Mouse (Mus musculus): ENCODE results near the gene Mrs2.

The Mrs2 gene

DNA sequence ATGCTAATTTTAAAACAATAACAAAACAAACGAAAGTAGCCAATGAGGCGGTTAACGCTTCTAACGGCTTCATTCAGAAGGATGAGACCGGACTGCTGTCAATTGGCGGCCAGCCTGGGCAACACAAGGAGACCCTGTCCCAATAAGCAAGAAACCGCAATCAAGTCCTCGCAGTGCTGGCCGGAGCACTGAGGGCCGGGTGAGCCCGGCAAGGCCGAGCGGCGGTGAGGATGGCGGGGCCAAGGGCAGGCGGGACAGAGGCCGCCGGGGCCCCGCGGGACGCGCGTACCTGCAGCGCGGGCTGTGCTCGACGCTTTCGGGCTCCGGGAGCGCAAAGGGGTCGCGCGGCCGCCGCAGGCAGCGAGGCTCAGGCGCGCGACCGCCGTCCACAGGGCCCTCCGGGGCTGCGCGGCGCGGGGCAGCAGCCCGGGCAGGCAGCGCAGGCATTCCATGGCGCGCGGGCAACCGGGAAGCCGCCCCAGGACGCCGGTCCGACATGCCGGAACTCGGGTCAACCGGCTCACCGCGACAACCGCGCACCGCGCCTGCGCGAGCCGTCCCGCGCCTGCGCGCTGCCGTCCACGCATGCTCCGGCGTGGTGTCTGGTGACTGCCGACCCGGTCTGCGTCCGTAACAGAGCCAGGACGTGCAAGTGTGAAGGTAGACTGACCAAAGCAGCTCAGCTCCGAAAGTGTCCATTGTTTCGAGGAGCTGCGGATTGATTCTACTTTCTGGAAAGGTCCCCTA lies at the start of gene Mrs2:
TSS of gene Mrs2 (minus strand) at position 587 of the 747 bp plus-strand sequence.
- in situ Hi-C loops (cut with MboI; ENCODE audit: unreplicated experiment in 2 of 2) = loop anchor here (5.0 to 10.0 kb wide), 2 partner anchors 95 to 97 kb away; no protein-coding TSS in a partner anchor

DNA sequence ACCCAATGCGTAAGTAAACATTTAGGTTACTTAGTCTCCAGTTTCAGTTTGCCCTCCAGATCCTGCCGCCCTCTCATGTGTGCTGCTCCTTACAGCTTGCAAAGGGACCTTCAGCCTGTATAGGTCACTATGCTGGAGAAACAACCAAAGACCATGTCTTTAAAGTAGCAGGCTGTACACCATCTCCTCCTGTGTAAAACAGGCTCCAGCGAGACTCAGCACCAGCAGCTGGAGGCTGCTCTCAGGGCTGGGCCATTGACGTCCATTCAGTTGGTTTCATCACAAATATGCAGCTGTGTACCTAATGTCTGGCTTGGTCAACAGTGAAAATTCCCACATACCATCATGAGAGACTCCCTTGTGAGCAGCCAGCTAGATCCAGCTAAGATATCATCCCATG lies 49.6 kb upstream of the Mrs2 start:
- in situ Hi-C loops (cut with MboI; ENCODE audit: unreplicated experiment in 2 of 2) = no loop called here

DNA sequence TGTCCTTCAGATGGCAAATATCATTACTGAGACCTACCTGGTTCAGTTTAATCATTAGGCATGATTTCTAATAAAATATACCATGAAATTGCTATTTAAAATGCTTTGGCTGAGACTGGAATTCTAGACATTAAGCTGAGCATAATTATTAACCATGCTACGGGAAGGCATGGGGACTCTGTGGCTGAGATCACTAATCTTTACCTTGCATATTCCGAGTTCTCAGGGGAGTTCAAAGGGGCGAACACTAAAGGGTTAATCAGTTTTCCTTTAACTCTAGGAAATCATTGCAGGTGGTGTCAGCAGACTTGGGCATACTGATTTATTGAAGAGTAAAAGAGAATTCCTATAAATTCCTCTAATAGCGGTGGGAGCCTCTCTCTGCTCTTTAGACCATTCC lies 47.0 kb upstream of the Mrs2 start:
- in situ Hi-C loops (cut with MboI; ENCODE audit: unreplicated experiment in 2 of 2) = no loop called here

DNA sequence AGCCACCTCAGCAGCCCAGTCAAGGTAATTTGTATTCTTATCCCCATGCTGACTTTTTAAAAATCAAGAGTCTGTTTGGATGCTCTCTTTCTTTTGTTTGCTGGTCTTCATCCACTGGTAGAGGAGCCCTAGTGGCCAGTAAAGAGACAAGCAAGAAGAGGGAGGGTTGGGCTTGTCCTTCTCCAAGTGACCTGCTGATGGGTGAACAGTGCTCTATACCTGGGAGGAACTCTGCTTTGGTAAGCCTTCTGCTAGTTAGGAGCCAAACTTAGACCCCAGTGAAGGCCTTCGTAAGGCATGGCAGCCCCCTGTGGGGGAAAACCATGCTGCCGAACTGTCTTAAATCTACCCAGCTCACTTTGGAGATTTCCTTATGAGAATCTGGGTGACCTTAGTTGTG lies 46.5 kb upstream of the Mrs2 start:
- in situ Hi-C loops (cut with MboI; ENCODE audit: unreplicated experiment in 2 of 2) = no loop called here

DNA sequence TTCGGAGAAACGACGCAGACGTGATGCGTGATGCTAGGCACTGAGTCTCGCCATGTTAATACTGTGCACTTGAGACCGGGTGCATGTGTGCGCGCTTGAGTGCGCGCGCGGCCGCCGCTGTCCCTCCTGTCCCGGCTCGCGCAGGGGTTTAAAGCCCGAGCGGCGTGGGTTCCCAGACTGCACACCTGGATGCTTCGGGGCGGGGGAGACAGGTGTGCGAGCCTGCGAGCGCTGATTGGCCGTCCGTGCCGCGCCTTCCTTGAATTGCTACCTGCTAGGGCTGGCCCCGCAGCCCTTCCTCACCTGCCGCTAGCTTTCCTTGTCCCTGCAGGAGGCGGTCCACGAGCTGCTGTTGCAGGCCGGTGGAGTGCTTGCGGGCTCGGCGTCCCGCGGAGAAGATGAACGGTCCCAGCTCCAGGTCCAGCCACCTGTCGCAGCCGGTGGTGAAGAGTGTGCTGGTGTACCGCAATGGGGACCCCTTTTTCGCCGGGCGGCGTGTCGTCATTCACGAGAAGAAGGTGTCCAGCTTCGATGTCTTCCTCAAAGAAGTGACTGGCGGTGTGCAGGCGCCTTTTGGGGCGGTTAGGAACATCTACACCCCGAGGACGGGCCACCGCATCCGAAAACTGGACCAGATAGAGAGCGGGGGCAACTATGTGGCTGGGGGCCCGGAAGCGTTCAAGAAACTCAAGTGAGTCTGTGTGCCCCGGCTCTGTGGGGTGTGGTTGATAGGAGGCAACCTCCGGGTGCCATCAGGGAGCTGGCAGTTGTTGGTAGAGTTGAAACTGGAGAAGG lies 35.9 kb upstream of the Mrs2 start, which contains the start of gene Dcdc2a:
TSS of gene Dcdc2a (plus strand) at position 132 of the 795 bp plus-strand sequence.
- in situ Hi-C loops (cut with MboI; ENCODE audit: unreplicated experiment in 2 of 2) = no loop called here

DNA sequence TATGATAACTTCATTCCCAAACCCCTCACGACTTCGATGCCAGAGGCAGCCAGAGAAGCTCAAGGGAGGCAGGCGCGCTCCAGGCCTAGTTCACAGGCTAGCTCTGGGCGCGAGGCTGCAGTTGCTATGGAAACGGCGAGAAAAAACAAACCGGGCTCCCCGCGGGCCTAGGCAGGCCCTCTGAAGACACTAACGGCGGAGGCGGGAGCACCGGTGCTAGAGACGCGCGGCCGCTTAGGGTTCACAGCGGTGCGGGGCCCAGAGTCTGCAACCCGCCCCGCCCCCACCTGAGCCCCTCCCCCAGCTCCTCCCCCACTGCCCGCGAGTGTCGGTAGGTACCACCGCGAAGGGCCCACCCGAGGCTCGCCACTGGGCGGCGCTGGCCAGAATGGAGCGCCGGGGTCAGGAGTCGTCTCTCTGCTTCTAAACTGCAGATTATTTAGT lies 35.0 kb upstream of the Mrs2 start:
- in situ Hi-C loops (cut with MboI; ENCODE audit: unreplicated experiment in 2 of 2) = no loop called here

DNA sequence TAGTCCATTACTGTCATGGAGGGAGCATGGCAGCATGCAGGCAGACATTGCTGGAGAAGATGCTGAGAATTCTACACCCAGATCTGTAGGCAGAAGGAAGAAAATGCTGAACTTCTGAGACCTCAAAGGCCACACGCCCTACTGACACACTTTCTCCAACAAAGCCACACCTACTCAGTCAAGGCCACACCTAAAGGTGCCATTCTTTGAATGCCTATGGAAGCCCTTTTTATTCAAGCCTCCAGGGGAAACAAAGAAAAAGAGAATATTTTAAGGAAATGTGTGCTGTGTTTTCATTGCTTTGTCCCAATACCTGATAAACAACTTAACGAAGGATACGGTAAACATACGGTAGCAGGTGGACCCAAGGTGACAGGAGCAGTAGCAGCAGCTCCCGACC lies 32.5 kb upstream of the Mrs2 start:
- in situ Hi-C loops (cut with MboI; ENCODE audit: unreplicated experiment in 2 of 2) = no loop called here

DNA sequence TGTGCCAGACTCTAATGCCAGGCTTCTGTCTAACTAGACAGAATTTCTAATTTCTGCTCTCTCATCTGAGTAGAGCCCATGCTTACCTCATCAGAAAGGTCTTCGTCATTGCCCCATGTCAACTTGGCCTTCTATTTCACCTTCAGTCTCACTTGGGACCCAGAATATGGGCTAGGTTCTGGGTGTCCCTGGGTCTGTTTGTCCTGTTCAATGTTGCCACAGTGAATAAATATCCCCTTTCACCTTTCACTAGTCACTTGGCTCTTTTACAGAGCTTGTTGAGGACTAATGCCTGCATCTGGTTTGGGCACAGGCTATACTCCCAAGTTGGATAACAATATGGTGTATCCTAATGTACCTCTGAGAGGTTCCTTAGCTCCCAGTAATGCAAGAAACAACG lies 19.3 kb upstream of the Mrs2 start:
- in situ Hi-C loops (cut with MboI; ENCODE audit: unreplicated experiment in 2 of 2) = no loop called here

DNA sequence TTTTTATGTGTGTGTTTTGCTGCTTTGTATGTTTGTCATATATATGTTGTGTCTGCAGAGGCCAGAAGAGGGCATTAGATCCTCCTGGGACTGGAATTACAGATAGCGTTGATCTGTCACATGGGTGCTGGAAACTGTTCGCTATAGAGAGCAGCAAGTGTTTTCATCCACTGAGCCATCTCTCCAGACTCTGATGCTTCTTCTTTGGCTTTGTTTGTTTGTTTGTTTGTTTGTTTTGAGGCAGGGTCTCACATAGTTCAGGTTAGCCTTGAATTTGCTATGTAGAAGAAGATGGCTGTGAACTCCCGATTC lies 6.9 kb upstream of the Mrs2 start:
- in situ Hi-C loops (cut with MboI; ENCODE audit: unreplicated experiment in 2 of 2) = loop anchor here in 1 of 2 experiments (10.0 kb wide), 1 partner anchor 88 kb away; no protein-coding TSS in a partner anchor

DNA sequence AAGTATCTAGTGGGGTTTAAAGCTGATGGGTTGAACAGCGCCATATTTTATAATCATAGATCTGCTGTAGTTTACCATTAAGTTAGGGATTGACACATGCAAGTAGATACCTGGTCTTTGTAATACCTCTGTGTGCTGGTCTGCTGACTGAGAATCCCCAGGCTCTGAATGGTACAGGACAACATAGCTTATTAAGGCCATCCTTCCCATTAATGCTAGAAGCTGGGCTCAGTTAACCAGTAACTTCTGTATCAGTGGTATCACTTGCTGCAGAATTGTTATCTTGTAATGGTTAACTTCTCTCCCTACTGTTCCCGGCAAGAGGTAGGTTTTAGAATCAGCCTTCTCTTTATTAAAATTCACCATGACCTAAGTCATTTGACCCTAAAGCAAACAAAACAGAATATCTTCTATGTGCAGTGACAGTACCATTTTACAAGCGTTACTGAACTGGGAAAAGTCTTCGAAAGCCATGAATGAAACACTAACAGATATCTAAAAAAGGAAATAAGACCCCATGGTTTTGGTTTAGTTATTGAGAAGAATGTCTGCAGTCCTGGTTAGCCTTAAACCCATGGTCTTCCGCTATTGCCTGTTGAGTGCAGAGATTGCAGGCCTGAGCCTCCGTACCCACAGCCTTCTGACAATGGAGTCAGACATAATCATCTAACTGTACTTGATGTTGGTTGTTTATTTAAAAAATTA lies 6.4 kb upstream of the Mrs2 start:
- in situ Hi-C loops (cut with MboI; ENCODE audit: unreplicated experiment in 2 of 2) = loop anchor here in 1 of 2 experiments (10.0 kb wide), 1 partner anchor 88 kb away; no protein-coding TSS in a partner anchor

DNA sequence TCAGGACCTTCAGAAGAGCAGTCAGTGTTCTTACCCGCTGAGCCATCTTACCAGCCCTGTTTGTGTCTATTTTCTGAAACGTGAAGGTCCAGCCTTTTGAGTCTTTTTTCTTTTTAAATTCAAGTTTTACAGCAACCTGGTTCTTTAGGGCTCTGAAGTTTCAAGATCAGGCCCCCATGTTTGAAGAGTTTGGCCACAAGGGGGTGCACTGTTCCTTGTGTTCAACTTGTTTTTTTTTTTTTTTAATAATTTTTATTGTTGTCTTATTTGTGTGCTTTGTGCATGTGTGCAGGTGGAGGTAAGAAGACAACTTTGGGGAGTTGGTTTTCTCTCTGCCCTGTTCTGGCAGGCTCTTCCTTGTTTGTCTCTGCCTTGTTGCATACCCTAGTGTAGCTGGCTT lies 4.5 kb upstream of the Mrs2 start:
- in situ Hi-C loops (cut with MboI; ENCODE audit: unreplicated experiment in 2 of 2) = loop anchor here (5.0 to 10.0 kb wide), 2 partner anchors 90 to 93 kb away; no protein-coding TSS in a partner anchor

DNA sequence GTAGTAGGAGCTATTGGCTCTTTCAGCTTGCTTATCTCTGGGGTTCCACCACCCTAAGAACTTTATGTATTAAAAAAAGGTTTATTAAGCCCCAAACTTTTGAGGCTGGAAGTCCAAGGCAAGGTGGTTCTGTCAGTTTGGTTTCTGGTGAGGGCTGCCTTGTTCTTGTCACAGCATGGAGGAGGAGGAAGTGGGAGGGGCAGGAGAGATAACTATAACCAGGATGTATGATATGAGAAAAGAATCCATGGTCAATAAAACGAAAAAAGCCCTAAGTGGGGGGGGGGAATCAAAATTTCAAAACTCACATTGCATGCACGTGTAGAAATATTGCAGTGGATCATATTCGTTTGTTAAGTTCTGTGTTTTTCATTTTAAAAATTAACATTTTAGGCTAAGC lies 3.0 kb upstream of the Mrs2 start:
- in situ Hi-C loops (cut with MboI; ENCODE audit: unreplicated experiment in 2 of 2) = loop anchor here (5.0 to 10.0 kb wide), 2 partner anchors 92 to 94 kb away; no protein-coding TSS in a partner anchor

DNA sequence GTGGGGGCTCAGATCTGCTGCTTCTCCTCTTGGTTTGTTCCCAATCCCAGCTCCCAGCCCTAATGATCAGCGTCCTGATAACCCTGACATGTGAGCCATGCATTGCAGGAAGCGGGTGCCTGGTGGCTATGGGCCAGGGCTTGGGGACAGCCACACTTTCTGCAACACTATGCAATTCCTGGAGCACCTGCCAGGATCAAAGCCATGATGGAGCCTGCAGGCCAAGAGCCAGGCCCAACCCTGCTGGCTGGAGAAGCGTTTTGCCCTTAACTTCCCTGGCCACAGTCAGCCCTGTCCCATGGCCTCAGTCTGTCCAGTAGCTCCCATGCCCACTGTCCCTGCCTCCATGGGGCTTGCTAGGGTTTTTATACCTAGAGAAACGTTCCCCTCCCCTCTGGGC lies 2.2 kb upstream of the Mrs2 start:
- in situ Hi-C loops (cut with MboI; ENCODE audit: unreplicated experiment in 2 of 2) = loop anchor here (5.0 to 10.0 kb wide), 2 partner anchors 92 to 95 kb away; no protein-coding TSS in a partner anchor

DNA sequence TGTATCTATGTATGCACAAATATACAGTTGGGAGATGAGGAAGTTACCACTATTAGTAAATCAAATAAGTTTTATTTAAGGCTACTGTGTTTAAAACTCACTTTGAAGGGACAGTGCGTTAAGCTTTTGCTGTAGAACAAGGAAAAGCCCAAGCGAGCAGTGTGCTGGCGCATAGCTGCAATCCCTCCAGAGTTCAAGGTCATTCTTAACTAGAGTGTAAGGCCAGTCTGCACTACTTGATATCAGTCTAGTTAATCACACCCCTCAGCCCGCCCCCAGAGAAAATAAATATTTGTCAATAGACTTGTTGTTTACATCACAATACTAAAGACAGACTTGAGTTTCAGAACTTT lies 337 bp upstream of the Mrs2 start:
- in situ Hi-C loops (cut with MboI; ENCODE audit: unreplicated experiment in 2 of 2) = loop anchor here (5.0 to 10.0 kb wide), 2 partner anchors 94 to 97 kb away; no protein-coding TSS in a partner anchor

DNA sequence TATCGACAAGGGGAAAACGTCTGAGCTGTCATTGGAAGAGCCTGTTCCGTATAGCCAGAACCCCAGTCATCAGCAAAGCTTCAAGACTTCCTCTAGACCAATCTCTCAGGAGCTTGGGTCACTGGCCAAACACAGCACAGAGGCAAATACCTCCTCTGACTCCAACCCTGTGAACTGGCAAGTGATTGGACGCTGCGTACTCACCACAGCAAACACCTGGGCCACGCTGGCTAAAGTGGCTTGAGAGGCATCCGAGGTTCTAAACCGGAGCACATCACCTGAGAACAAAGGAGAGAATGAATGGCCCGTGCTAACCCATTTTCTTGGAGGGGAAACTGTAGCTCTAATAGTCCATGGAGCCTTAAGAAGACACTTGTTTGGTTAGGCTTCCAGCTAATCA lies 1.9 kb downstream of the Mrs2 start:
- in situ Hi-C loops (cut with MboI; ENCODE audit: unreplicated experiment in 2 of 2) = no loop called here

DNA sequence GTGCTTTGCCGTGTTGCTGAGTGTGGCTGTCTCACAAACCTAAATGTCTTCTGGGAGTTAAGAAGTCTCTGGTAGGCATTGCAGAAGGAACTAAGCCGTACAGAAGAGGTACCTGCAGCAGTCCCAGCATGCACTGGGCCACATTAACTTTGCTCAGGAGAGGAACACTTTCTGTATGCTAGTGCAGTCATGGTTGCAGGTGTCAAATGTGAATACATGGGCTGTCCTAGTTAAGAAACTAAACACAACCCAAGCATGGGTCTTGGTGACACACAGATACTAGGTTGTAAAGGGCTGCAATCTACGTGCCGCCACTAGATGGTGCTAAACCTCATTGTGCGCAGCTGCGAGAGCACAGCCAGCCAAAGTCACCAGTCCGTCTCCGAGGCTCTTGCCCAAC lies 13.1 kb downstream of the Mrs2 start:
- in situ Hi-C loops (cut with MboI; ENCODE audit: unreplicated experiment in 2 of 2) = no loop called here

DNA sequence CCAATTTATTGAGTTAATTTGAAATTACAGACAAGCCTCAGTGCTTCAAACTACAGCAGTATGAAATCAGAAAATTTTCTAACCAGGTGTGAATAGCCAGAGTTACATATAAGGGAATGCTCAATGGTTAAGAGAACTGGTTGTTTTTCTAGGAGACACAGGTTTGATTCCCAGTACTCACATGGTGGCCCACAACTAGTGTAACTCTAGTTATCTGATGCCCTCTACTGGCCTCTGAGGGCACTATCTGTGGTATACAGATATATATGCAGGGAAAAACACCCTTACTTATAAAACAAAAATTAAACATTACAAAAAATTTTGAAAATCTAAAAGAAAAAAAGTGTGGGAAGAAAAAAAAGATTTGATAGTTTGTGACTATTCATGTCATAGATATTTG lies 17.2 kb downstream of the Mrs2 start:
- in situ Hi-C loops (cut with MboI; ENCODE audit: unreplicated experiment in 2 of 2) = no loop called here

DNA sequence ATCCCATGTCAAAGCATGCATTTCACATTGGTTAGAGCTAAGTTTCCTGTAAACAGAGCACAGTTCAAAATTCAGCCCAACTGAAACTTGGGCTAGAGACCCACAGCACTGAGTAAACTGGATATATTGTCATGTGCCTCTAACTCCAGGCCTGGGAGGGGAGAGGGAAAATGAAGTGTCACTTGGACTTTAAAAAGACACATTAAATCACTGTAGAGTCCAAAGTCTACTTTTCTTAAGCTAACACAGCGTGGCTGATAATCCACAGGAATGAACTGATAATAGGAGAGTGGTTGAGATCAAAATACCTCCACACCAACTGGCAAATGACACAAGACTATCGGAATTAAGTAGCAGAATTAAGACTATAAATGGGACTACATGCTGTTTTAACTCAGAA lies 20.6 kb downstream of the Mrs2 start:
- in situ Hi-C loops (cut with MboI; ENCODE audit: unreplicated experiment in 2 of 2) = no loop called here

DNA sequence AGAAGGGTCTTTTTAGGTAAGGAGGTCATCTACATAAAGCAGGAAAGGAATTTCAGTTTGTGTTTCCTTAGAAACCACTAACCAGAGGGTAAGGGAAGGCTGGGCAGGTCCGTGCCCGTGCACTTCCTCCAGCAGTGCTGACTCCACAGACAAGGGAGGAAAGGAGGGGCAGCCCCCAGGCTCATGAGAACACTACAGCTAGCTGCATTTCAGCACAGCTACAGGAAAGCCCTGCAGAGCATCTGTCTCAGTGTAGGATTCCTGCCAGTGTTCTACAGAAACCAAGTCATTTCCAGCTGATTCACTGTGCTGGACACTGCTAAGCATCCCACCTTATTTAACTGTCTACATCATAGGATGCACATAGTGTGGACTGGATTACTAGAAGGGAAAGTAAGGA lies 27.0 kb downstream of the Mrs2 start:
- in situ Hi-C loops (cut with MboI; ENCODE audit: unreplicated experiment in 2 of 2) = no loop called here

DNA sequence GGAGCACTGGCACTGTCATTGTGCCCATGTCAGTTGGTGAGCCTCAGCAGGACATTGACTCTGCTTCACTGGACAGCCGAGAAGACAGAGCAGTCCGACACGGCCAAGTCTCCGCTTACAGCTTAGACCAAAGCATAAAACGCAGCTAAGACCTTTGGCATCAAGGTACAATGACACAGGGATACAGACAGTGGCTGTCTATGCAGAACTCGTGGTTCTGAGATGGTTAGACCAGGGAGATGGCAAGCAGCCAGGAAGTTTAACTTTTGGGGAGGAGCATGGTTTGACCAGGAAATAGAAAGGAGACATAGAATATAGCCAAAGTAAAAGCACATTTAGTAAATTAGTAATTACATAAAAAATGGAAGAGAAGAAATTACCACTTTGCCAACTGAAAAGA lies 31.2 kb downstream of the Mrs2 start:
- in situ Hi-C loops (cut with MboI; ENCODE audit: unreplicated experiment in 2 of 2) = no loop called here

DNA sequence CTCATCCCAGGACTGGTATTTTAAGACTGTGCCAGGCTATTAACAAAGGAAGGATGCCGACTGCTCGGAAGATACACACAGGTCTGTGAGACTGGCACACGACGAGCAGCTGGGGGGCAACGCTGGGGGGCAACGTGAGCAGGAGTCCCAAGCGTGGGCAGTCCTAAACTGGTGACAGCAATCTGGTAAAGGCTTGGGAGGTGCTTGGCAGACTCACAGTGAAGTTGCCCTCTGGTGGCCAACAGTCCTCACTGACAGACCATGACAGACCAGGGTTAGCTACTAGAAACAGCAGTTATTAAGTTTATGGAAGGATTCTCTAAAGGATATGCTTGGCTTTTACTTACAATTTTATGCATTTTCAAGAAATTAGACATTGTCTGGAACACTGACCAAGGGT lies 31.8 kb downstream of the Mrs2 start:
- in situ Hi-C loops (cut with MboI; ENCODE audit: unreplicated experiment in 2 of 2) = no loop called here

Measured in v-Abl transformed pro-B cells (cell line).